Mouse (Mus musculus) ES-E14 (cell line): Measurements from ENCODE around the gene St3gal3.

ENCODE experiments used
- CHD2 ChIP-seq: IDR thresholded peaks from 2 replicates; pipeline ENCODE4 v1.6.1; 2014; ENCODE audit warnings: mild to moderate bottlenecking, low read depth, low read length, inconsistent platforms
- MAFK ChIP-seq: IDR thresholded peaks from 2 replicates; pipeline ENCODE4 v1.6.1; 2014; ENCODE audit warnings: mild to moderate bottlenecking, low read depth, low read length, inconsistent platforms; ENCODE audit not compliant: insufficient read depth
- ZC3H11A ChIP-seq: IDR thresholded peaks from 2 replicates; pipeline ENCODE4 v1.6.1; 2012; ENCODE audit warnings: low read depth, mild to moderate bottlenecking, inconsistent platforms, low read length, borderline replicate concordance
- ZNF384 ChIP-seq: IDR thresholded peaks from 2 replicates; pipeline ENCODE4 v1.6.1; 2012; ENCODE audit warnings: low read depth, low read length, inconsistent platforms

- TF ChIP-seq CHD2 (no peak), ZC3H11A (no peak), ZNF384 (no peak), MAFK (no peak)
These were observed 700 bp upstream of the St3gal3 start for GRCm38 (mm10) chr4:118135414-118135813.
